Mouse (Mus musculus): ENCODE results near the gene Slc25a48.
A peak's percentile ranks its signal among the peaks of the same experiment; 100 is the strongest.

Gene Slc25a48

DNA sequence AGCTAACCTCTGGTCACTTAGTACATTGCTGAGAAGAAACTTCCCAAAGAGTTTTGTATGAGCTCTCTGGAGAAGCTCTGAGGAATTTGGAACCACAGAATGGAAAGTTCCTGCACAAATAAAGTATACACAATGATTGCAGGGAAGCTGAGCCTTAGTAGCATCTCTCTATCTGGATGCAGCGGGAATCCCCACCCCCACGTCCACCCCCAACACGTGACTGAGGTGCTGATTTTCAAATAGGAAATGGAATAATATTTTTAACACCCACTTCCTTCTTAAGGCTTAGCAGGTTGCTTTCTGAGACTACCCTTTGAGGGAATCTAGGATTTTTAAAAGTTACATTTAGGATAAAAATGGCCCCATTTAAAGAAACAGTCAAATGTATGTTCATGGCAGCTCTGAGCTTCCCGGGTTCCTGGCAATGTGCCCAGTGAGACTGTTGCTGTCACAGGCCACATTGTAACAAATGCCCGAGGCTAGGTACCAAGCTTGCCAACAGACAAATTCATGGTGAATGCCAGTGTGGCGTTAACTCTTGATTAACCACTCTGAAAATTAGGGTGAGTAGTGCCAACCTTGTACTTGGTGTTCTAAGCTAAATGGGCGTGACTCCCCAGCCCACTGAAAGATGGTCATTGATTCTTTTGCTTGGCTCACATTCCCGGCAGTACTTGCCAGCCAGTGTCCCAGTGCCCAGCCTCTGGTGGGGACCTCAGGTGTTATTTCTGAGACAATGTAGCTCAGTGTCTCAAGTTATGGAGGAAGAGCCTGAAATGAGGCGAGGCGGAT is 11.3 kb downstream of the Slc25a48 start:
- DNase-seq (ENCODE audit: low read depth, low spot score) = no peak

- no peak for DNase-seq (ENCODE audit: low read depth, low spot score)
Measured at GRCm38 (mm10) chr13:56450035-56450434, 11.9 kb downstream of the Slc25a48 start.

DNA sequence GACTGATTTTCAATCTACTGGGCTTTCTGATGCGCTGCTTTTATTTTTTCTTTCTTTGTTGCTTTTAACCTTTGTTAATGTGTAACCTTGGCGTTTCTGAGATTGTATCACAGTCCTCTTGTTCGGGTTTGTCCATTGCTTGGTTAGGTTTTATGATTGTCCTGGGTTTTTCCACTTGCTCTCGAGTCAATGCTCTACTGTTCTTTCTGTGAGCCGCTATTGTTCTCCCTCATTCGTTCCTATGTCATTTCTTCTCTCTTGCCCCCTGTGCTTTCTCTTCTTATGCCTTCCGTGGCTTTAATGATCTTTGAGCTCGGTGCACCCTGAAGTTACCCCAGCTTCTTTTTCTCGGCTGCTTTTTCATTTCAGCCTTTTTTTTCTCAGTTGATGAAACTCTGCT is 19.8 kb downstream of the Slc25a48 start:
- DNase-seq (ENCODE audit: low read depth, low spot score) = no peak

GRCm38 (mm10) chr13:56461460-56461859 is 23.3 kb downstream of the Slc25a48 start:
- DNase-seq (ENCODE audit: low read depth, low spot score) = no peak

DNA sequence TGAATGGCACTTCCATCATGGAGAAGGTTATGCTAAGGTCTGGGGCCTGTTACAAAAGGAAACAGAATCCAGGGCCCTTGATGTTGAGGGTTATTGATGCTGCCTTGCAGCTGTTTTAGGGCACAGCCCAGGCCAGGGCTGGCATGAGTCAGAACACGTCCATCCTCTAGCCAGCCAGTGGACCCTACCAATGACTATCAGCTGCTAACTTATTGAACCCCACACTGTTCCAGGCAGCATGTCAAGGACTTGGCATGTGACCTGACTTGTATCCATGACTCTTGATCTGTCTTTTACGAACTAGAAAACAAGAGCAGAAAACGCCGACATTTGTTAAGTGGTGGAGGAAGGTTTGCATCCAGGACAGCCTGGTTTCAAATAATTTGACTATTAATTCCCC is 24.6 kb downstream of the Slc25a48 start:
- DNase-seq (ENCODE audit: low read depth, low spot score) = no peak

- DNase-seq (ENCODE audit: low read depth, low spot score) = no peak
Measured at GRCm38 (mm10) chr13:56463261-56463660, 25.1 kb downstream of the Slc25a48 start.

DNA sequence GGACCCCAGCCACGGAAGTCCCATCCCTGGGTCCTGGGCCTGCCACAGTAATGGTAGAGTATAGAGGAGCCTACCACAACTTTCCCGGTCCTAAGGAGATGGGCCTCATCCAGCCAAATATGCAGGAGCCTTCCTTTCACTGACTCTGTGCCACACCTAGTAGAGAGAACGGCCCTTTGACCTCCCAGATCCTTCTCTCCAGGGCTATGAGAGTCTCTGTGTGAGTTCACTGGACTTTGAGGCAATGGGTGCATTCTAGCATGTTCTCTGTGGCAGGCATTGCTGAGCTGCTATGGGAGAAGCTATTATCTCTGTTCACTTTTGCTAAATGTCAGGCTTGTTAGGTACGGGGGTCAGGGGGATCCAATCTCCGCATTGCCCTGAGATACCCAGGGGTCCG is 25.6 kb downstream of the Slc25a48 start:
- no peak for DNase-seq (ENCODE audit: low read depth, low spot score)

- DNase-seq (ENCODE audit: low read depth, low spot score) = no peak
Measured at GRCm38 (mm10) chr13:56467786-56468185, 29.6 kb downstream of the Slc25a48 start.

GRCm38 (mm10) chr13:56468536-56468935 is 30.4 kb downstream of the Slc25a48 start:
- DNase-seq (ENCODE audit: low read depth, low spot score) = no peak

GRCm38 (mm10) chr13:56471211-56471610 is 33.1 kb downstream of the Slc25a48 start:
- no peak for DNase-seq (ENCODE audit: low read depth, low spot score)

GRCm38 (mm10) chr13:56471951-56472350 is 33.8 kb downstream of the Slc25a48 start:
- DNase-seq (ENCODE audit: low read depth, low spot score) = no peak

GRCm38 (mm10) chr13:56472661-56473060 is 34.5 kb downstream of the Slc25a48 start:
- no peak for DNase-seq (ENCODE audit: low read depth, low spot score)

GRCm38 (mm10) chr13:56475363-56475762 is 37.2 kb downstream of the Slc25a48 start:
- DNase-seq (ENCODE audit: low read depth, low spot score) = peak; percentile 18

- no peak for DNase-seq (ENCODE audit: low read depth, low spot score)
Measured at GRCm38 (mm10) chr13:56476790-56477189, 38.6 kb downstream of the Slc25a48 start.

GRCm38 (mm10) chr13:56477271-56477670 is 39.1 kb downstream of the Slc25a48 start:
- DNase-seq (ENCODE audit: low read depth, low spot score) = no peak

- no peak for DNase-seq (ENCODE audit: low read depth, low spot score)
Measured at GRCm38 (mm10) chr13:56478027-56478426, 39.9 kb downstream of the Slc25a48 start.

GRCm38 (mm10) chr13:56482146-56482545 is 44.0 kb downstream of the Slc25a48 start, which contains the start of gene Il9:
Gene Il9, minus strand, starts transcription at chr13:56482246.
- no peak for DNase-seq (ENCODE audit: low read depth, low spot score)

GRCm38 (mm10) chr13:56488012-56488411 is 49.9 kb downstream of the Slc25a48 start:
- no peak for DNase-seq (ENCODE audit: low read depth, low spot score)

DNA sequence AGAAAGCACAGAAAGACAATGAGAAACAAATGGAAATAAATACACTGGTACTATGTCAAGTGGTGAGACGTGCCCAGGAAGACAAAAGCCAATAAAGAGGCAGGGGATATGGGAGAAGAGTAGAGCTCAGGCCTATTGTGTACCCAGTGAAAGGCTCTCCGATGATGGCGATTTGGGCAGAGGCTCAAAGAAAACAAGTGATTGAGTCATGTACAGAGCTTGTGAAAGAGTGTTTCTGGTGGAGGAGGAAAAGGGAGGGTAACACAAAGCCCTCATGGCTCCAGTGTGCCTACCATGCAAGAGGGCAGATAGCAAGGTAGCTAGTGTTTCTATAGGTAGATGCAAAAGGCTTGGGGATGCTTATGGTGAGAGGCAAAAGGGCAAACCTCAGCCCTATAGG is 56.3 kb downstream of the Slc25a48 start:
- DNase-seq (ENCODE audit: low read depth, low spot score) = no peak

GRCm38 (mm10) chr13:56500132-56500531 is 62.0 kb downstream of the Slc25a48 start:
- no peak for DNase-seq (ENCODE audit: low read depth, low spot score)

GRCm38 (mm10) chr13:56500636-56501035 is 62.5 kb downstream of the Slc25a48 start:
- no peak for DNase-seq (ENCODE audit: low read depth, low spot score)

GRCm38 (mm10) chr13:56501866-56502420 is 63.8 kb downstream of the Slc25a48 start:
- DNase-seq (ENCODE audit: low read depth, low spot score) = no peak

GRCm38 (mm10) chr13:56506871-56507496 is 68.8 kb downstream of the Slc25a48 start:
- no peak for DNase-seq (ENCODE audit: low read depth, low spot score)
